Mouse (Mus musculus) spleen, postnatal 4 days (tissue): ENCODE measurements around the gene Kcnma1.

ENCODE experiments used
- DNase-seq, 2 experiments: peaks; one replicate each; pipeline ENCODE4 v3.0.0; 2022; ENCODE audit warnings: low spot score in 2 of 2

Gene Kcnma1

DNA sequence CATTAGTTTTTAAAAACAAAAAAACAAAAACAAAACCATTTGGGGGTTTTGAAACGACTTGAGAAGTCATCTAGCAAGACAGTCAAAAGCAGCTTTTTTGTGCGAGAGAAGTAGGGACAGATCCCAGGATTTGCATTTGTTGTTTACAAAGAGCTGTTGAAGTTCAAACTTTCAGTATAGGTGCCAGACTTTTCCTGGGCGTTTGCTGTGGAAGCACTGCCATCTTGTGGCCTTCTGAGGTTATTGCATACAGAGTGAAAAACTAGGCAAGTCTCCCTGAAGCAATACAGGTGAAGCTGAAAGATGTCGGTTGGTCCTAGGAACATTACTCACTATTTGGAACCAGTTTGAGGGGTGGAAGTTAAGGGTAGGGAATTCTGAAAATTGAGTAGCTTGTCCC lies 484.6 kb downstream of the Kcnma1 start:
- DNase-seq: no peak

DNA sequence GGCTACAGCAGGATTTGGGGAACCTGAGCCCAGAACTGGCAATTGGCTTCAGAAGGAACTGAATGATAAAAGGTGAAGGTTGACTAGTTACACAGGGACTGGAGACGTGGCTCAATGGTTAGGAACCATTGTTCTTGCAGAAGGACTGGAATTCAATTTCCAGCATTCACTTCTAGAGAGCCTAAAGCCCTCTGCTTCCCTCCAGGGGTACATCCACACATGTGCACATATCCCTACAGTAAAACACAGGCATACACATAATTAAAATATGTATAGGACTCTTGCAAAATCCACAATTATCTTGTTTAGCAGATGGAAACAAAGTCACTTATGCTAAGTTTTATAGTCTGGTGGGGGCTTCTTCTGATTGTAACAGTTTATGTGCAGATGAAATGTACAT lies 485.1 kb downstream of the Kcnma1 start:
- DNase-seq: no peak

DNA sequence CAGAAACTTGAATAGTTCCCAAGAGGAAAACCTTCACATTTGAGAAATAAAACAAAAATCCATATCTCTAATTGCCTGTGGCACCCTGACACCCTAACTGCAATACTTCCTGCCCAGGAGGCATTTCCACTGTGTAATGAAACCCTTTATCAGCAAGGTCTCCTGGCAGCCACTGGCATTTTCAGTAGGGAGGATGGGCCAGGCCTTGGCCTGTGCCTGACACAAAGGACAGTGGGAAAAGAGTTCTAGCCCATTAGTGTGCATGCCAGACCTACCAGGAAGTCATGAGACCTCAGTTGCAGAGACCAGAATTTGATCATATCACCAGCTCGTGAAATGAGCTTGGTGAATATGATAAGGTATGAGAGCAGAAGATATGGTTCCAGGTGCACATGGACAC lies 488.4 kb downstream of the Kcnma1 start:
- DNase-seq: no peak

DNA sequence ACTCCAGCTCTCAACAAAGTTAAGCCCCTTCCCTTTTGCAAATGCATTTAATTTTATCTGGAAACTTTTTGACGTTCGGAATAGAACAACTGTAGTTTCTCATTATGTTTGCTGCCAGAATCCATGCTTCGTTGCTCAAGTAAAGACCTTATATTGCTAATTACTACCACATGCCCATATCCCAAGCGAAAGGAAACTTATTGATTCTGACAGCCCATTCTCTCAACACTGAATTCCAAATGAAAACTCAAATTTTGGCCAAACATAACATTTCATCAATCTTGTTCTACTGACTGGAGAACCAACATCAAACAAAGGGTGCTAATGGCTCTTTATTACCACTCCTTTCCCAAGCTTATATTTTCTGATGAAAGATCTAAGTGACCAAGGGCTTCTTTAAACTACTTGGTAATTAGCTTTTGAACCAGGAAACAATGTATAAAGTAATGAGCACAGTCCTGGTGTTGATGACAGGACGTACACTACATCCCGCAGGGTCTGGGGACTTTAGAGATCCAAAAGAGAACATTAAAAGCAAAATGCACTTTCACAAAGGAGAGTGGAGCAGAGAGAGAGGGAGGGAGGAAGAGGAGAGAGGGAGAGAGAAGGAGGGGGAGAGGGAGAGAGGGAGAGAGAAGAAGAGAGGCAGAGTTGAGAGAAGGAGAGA lies 490.3 kb downstream of the Kcnma1 start:
- no peak for DNase-seq

DNA sequence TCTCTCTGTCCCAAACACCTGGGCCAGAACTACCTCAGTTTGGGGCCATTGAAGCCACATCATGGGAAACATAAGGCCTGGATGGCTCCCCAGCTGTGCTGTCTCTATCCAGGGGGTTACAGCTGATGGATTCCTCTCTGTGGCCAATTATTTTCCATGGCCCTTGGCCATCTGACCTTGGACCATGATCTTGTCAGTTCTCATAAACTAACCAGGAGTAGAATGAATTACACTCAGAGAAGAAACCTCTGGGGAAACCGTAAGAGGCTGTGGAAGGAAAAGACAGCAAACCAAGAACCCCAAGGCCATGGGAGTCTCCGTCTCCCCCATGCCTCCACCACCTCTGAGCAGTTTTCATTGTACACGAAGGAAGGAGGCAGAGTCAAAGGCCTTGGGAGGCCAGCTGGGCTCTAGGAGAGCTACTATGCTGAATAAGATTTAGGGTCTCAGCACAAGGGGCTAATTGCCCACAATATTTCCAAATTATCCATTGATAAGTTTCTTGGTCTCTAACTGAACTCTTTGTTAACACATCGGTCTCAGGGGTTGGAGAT lies 491.6 kb downstream of the Kcnma1 start:
- DNase-seq: no peak

DNA sequence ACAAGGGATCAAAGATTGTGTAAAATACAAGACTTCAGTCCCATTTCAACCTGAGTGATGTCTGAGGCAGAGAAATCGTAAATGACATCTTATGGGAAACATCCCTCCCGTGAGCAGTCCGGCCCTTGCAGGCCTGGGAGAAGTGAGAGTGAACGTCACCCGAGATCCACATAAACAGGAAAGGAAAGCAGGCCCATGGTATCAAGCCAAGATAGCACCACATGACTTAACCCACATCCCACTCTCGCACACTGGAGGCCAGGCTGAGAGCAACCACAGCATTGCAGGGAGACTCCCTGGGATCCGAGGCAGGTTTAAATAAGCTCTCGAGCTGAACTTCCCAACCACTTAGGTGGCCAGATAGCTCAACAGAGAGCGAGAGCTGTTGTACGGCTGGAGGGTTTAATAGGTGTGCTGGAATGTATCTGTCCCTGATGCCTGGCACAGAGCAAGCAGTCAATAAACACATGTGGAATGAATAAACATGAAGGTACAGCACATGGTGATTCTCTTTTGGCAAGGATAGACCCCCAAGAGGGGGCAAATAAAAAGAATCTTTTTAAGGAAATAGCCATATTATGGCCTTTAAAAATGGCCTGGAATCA lies 493.1 kb downstream of the Kcnma1 start:
- DNase-seq: no peak

DNA sequence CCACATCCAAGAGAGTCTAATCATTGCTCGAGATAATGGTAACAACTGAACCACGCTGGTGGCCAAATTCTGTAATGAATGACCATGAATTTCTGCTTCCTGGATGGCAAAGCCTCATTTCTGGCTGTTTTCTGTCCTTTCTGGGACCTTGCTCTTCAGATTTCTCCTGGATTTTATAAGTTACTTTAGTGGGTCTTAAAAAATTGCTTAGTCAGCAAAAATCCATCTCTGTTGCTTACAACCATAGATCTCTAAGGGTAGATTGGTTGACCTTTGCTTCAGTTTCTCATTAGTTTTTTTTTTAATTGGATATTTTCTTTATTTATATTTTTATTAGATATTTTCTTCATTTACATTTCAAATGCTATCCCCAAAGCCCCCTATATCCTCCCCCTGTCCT lies 496.9 kb downstream of the Kcnma1 start:
- no peak for DNase-seq

DNA sequence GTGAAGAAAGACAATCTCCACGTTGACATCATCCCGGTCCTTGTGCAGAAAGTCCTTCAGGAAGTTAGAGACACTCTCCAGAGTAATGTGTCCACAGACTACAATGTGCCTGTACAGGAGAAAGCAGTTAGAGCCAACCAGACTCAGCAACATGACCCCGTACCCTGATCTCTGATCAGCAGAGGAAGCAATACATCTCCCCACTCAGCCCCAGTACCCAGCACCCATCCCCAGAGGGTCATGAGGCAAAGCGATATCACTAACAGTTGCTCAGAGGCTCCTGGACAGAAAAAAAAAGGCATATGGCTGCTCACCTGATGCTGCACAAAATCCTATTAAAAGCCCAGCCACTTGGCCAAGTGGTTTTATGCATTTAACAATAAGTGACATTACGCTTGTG lies 504.5 kb downstream of the Kcnma1 start:
- no peak for DNase-seq

DNA sequence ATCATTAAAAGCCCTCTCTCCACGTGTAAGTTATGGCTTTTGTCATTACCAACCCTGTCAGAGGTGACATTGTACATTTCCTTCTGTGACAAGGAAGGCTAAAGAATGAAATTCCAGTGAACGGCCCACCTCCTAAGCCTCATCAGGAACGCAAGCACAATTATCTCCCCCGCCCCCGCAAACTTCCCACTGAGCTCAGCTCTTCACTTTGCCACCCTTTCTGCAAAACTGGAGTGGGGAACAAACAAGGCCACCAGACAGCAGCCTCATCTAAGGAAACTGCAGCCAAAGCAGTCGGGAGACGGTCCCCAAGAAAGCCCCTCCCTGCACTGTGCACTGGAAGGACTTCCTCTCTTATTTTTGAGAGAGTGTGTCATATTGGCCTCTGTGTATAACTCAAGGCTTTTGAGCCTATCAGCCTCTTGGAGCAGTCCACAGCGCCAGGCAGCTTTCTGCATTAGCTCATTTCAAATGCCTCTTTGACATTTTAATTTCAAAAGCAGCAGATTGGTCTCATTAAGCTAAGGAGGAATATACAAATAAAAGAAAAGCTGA lies 512.0 kb downstream of the Kcnma1 start:
- no peak for DNase-seq

DNA sequence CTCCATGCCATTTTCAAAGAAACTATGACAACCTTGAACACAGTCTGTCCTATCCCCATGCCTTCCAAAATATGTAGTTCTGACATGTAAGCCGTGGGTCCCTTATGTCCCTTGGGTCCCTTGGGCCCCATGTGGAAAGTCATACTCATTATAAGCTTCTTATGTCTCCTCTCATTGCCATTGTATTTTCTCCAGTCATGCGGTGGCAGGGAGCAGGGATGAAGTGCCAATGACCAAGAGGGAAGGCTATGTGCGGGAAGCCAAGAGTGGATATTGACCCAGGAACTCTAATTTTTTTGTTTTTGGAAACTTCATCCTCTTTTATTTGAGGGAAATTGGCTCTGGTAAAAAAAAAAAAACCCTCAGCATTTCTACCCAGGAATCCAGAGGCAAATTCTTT lies 517.5 kb downstream of the Kcnma1 start:
- no peak for DNase-seq

DNA sequence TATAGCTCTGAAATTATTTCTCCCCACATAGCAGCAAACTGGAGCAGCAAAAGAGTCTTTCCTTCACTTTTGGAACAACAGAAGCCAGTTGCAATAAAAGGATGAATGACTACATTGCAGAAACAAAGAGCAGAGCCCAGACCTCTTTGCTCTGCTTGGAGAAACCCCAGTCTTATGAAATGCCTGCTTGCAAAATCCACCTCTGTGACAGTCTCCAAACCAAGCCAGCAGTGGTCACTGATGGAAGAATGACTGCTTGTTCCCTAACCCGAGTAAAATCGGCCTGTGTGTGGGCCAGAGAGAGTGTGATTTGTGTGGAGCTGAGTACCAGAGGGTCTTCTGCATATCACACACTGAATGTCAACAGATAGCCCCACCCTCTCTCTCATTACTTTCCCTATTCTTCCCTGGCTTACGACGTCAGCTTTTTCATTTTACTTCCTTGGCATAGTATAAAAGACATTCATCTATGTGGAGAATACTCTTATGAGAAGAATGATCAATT lies 518.0 kb downstream of the Kcnma1 start:
- no peak for DNase-seq

DNA sequence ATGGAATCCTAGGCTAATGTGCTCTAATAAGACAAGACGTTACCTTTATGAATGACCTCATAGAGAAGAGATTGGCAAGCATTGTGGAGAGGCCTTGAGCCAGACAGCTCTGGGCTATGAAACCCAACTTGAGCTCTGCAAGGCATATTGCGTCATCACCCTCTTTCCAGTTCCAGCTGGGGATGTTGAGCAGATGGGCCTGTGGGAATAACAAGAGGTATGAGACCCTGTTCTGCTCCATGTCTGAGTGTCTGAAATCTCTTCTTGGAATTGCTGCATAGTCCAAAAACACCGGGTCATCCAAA lies 519.8 kb downstream of the Kcnma1 start:
- no peak for DNase-seq

DNA sequence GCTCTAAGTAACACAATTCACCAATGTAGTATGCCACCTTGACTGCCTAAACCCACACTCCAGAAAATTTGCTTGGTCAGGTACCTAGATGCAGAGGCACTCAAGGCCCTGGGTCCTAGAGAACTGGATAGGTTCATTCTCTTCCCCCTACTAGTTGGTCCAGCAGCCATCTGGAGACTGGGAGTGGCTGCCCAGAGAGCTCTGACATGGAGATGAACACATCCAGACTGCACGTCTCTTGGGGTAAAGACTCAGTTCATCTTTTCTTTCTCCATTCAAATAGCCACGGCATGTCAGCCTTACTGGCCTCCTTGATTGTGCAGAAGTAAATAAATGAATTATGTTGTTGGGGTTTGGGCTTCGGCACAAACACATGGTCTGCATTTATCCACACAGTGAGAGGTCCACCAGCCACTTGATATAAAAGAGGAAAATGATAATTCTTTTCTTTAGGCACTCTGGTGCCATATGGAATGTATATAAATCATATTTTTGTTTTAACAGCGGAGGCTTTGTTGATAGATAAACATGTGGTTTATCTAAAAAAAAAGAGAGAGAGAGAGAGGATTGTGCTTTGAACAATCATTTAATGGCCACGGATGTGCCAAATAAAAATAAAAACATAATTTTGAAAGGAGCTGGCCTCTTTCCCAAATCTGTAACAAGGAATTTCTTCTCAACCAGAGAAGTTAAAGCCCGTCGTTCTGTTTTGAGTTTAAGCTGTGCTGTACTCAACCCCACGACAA lies 520.4 kb downstream of the Kcnma1 start:
- no peak for DNase-seq

DNA sequence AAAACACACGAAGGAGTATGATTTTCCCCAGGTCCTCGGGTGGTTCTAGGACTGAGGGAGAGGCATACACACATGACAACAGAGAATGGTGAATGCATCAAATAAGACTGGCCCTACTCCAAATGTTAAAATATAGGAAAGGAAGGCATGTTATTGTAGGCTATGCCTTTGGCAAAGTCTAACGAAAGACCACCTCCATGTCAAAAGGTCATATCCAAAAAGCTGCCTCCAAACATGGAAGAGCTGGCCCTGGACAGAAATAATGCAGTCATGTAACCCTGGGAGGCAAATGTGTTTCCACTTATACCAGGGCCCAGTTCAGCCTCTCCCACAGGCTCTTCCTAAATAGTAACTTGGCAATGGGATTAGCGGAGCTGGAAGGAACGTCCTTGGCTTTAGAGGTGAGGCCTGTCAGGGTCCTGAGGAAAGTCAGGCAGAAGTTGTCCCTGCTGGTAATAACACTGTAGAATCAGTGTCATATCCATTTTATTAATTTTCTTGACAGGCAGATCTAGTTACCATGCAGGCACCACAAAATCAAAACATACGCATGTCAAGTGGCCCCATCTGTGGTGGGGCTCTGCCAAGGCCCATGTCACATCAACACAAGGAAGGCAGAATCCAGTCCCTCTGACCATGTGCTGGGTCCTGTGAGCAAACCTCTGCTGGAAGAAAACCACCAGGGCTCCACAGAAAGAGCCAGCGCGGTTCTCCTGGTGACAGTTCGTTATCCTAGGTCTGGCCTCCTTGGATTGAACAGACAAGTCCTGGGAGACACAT lies 521.5 kb downstream of the Kcnma1 start:
- no peak for DNase-seq

DNA sequence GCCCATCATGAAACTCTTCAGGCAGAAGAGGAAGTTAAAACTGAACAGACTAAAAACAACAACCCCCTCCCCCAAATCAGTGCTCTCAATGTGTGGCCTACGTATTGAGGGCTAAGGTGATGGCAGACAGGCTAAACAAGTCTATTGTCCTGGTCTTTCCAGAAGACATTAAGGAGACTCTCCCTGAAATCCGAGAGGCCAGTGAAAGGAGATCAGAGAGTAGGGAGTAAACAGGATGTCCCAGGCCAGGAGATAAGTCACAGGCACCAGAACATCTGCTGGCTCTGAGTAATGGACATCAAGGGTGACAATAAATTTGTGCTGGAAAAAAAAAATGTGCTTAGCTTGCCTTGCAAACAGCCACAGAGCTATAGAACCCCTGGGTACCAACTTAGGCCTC lies 522.9 kb downstream of the Kcnma1 start:
- DNase-seq: no peak

DNA sequence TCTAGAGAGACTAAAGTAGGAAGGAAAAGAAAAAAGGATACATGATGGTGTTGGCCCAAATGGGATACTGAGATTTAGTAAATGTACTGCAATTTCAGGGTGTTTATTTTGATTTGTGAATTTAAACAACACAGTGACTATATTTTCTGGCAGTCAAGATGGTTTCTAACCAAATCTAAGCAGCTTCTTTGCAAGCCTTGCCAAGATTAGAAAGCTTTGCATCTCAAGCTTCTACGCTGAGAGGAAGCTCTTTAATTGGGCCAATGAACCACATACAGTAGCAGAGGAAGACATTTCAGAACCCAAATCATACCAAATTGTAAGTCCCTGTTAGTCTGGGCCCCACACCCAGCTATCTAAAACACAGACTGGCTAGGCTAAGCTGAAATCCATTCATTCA lies 527.6 kb downstream of the Kcnma1 start:
- DNase-seq: no peak

DNA sequence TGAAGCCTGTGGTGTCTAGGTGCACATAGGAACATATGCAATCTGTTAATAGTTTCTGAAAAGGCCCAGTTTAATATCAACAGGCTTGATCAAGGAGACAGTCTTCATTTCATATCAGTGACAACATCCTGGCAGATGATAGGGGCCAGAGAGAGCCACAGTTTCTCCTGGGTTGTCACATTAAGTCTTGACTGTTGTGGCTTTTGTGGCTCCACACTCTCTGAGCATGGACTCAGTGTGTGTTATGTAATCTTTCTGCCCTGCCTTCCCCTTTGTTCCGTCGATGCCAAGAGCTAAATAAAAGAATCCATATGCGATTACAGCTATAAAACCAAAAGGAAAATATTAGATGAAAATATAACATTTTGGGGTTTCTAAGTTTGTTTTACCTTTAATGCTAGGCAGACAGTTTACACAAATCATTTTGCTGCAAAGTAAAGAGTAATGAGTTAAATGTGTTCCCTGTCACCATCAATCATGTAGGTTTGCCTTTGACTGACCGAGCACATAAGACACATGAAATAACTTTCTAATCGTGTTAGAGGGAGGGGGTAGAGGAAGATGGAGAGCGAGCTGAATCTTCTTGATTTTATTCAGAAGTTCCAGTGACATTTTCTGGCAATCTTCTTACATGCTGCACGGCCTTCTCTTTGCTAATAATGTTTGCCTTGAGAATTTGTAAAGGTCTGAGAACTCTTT lies 528.3 kb downstream of the Kcnma1 start:
- DNase-seq: no peak

DNA sequence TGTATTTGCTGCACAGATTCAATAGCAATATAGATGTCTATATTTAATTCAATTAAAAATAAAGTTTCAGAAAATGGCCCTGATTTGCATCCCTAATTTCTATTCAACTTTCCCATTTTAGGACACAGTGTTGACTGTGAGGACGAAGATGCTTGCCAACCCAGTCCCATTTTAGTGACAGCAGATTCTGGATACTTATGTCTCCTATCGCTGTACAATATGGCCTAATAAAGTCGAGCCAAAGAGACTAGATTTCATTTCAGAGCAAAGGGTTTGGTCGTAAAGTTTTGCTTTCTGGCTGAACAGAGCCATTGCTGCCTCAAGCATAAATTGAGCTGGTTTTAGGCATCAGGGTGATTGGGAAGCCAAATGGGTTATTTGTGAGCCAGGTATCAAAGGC lies 539.2 kb downstream of the Kcnma1 start:
- DNase-seq: no peak

DNA sequence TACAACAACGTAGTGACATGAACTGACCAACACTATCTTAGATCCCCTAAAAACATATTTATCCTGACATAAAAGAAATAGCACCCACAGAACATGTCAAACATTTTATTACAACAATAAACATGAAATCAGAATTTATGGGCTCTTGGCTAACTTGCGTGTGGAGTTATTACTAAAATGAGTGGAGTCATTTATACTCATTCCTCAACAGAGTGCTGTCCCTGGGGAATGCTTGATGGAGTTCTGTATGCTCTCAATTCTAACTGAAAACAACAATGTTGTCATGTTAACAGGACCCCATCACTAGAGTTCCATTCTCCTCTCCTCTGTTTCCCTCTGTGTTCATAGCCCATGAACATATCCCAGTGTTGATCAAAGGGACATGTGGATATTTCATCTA lies 544.2 kb downstream of the Kcnma1 start:
- no peak for DNase-seq

DNA sequence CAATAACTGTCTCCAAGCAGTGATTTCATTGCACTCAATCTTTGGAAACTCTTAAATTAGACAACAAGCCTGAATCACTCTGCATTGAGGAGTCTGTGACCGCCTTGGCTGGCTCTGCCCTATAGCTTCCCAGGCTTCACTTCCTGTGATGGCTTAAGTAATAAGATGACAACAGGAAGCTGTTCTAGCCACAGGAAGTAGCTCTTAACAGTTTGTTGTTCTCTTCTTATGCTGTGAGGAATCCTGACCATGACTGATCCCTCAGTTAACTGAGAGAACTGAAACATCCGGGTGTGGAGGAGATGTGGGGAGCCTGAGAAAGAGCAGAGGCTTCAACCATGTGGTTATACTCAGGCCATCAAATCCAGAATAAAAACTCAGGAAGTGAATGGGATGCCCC lies 549.2 kb downstream of the Kcnma1 start:
- no peak for DNase-seq

DNA sequence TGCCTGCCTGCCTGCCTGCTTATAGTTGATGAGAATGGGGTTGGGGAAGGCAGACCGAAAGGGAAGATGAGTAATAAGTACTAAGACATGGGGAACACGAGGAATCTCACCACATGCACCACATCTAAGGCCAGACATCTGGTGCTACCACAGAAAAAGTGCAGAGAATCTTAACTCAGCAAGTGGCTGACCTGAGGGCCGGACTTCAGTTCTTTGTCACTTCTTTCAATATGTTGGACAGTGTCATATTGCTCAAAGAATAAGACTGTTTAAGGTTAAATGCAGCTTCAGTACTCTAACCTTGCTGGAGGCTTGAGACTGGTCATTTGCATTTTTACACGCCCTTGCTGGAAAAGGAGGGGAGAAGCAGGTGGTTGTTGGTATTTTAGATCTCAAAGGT lies 555.7 kb downstream of the Kcnma1 start:
- no peak for DNase-seq
